33 mouse cellular contexts compared by ENCODE assay signal in the genomic region with DNA sequence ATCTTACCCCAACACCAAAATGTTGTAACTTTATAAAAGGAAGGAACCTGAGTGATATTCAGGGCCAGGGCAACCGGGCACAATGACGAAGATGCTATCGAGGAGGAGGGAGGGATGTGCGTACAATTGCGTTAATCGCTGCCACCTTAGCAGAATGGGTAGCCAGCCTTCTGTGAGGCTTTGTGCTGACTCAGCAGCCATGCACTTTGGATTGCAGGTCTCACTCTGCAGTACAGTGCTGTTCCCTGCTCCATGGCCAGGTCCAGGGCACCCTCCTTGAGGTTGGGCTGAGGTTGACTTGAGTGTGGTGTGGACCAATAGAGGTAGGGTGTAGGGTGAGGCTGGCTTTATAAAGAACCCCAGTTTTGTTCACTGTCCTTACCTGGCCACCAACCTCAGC. TPM values are rescaled to one million over a fixed set of nuclear protein-coding genes. Genes with fewer than 3 reads are reported as not detected.
DNase-seq lines count a peak whose midpoint lies in the region; ATAC-seq and TF ChIP-seq lines count a peak whose summit lies in the region.
"Had no signal": no experiment of that assay in that cellular context is flagged by ENCODE, and none has a peak within 500 bp of the region (broad histone marks: within the 10 kb centered on the region; RNA-seq: fewer than 3 reads in every experiment).

No protein-coding gene starts in this region.

- no peak for TF ChIP-seq RAD21 in CH12.LX (IDR thresholded peaks at IDR 0.05; ENCODE audit: low read depth, low read length)

- no peaks in the 10 kb centered on the region for H3K36me3 ChIP-seq in CH12.LX (replicated peaks in 1 of 2; ENCODE audit: control insufficient read depth in 1 of 2, insufficient read depth in 1 of 2, low read length in 1 of 2)
- H3K36me3 ChIP-seq in heart, embryonic 15.5 days: 0 out of 2 replicates have a peak, but pooled peaks cover 4% of the 10 kb centered on the region
- H3K36me3 ChIP-seq in myocyte (ENCODE audit: control insufficient read depth, insufficient read depth): no peaks in the 10 kb centered on the region
- no peaks in the 10 kb centered on the region for H3K36me3 ChIP-seq in kidney, embryonic 15.5 days
- no peaks in the 10 kb centered on the region for H3K36me3 ChIP-seq in hindbrain, embryonic 12.5 days
- H3K36me3 ChIP-seq: embryonic facial prominence, embryonic 13.5 days; forebrain, embryonic 10.5 days; limb, embryonic 13.5 days; lung, embryonic 15.5 days; midbrain, embryonic 12.5 days; stomach, embryonic 15.5 days had no signal

- no peak for ATAC-seq in heart, embryonic 15.5 days (replicated peaks; ENCODE audit: insufficient number of reproducible peaks, insufficient read depth, low FRiP score, low read depth)
- ATAC-seq in kidney, embryonic 15.5 days (replicated peaks; ENCODE audit: low FRiP score): no peak
- ATAC-seq in hindbrain, embryonic 12.5 days (ENCODE audit: low FRiP score): no peak
- ATAC-seq: forebrain, embryonic 16.5 days; hindbrain, embryonic 16.5 days had no signal

- dilution Hi-C loops in CH12.LX (cut with MboI; ENCODE audit: extremely low pct_ligation_motif_present, extremely low pct_unique_long_range_greater_than_20kb, low sequenced_read_pairs): no loop called here

- intact Hi-C loops in gastrocnemius, adult 2 months (cut with DNase I): no loop called here
- intact Hi-C loops in gastrocnemius, postnatal 14 days (cut with DNase I; ENCODE audit: low total_unique reads): no loop called here

- H3K79me2 ChIP-seq in CH12.LX (replicated peaks; ENCODE audit: control insufficient read depth, extremely low read depth, insufficient read depth, poor library complexity, severe bottlenecking): no peaks in the 10 kb centered on the region
- H3K79me2 ChIP-seq in myocyte (ENCODE audit: control insufficient read depth, insufficient read depth): peaks cover 3% of the 10 kb centered on the region

- peak overlapping the region; percentile 43 for H3K4me3 ChIP-seq in gastrocnemius, adult 2 months
- H3K4me3 ChIP-seq in CH12.LX (replicated peaks in 1 of 3; ENCODE audit: low read depth in 2 of 3, low read length in 2 of 3, poor library complexity in 1 of 3) (no peak overlapping the region), myocyte (peak overlapping the region; percentile 59)
- peak overlapping the region; percentile 37 for H3K4me3 ChIP-seq in heart, embryonic 15.5 days
- H3K4me3 ChIP-seq in kidney, embryonic 15.5 days (replicated peaks): no peak overlapping the region
- no peak overlapping the region for H3K4me3 ChIP-seq in hindbrain, embryonic 12.5 days
- H3K4me3 ChIP-seq: embryonic facial prominence, embryonic 13.5 days; forebrain, embryonic 10.5 days; layer of hippocampus, adult 2 months; limb, embryonic 13.5 days; lung, embryonic 15.5 days; midbrain, embryonic 12.5 days; stomach, embryonic 15.5 days had no signal

- WGBS in heart, embryonic 15.5 days: 70% methylated on average over 6 of the region's 6 CpGs
- 91% methylated on average over 6 of the region's 6 CpGs for WGBS in kidney, embryonic 15.5 days
- 85% methylated on average over 6 of the region's 6 CpGs for WGBS in hindbrain, embryonic 12.5 days

- in situ Hi-C loops in CH12.LX (cut with MboI; ENCODE audit: low pct_ligation_motif_present, low pct_unique_long_range_greater_than_20kb, low sequenced_read_pairs): no loop called here

- H3K27me3 ChIP-seq in CH12.LX (replicated peaks) (peaks cover 90% of the 10 kb centered on the region), myocyte (ENCODE audit: control insufficient read depth, insufficient read depth, insufficient read length) (no peaks in the 10 kb centered on the region)
- H3K27me3 ChIP-seq in heart, embryonic 15.5 days: peaks cover 3% of the 10 kb centered on the region; the same call in 1 of the 2 replicates
- H3K27me3 ChIP-seq in kidney, embryonic 15.5 days: peaks cover 41% of the 10 kb centered on the region
- H3K27me3 ChIP-seq in hindbrain, embryonic 12.5 days: peaks cover 32% of the 10 kb centered on the region

- no peak for TF ChIP-seq POLR2A in CH12.LX (IDR thresholded peaks at IDR 0.05; ENCODE audit: low read depth, low read length)
- peak; percentile 78 for TF ChIP-seq POLR2A in myocyte (IDR thresholded peaks at IDR 0.05; ENCODE audit: insufficient read length, low read depth)

- H3K4me1 ChIP-seq in CH12.LX (ENCODE audit: control insufficient read depth in 1 of 2, insufficient read depth in 2 of 2): no peaks in the 10 kb centered on the region
- peaks cover 56% of the 10 kb centered on the region for H3K4me1 ChIP-seq in heart, embryonic 15.5 days (replicated peaks)
- no peaks in the 10 kb centered on the region for H3K4me1 ChIP-seq in kidney, embryonic 15.5 days
- H3K4me1 ChIP-seq in hindbrain, embryonic 12.5 days: 0 out of 2 replicates have a peak, but pooled peaks cover 3% of the 10 kb centered on the region
- H3K4me1 ChIP-seq: embryonic facial prominence, embryonic 13.5 days; limb, embryonic 13.5 days; lung, embryonic 15.5 days; midbrain, embryonic 12.5 days; stomach, embryonic 15.5 days had no signal

- no peaks in the 10 kb centered on the region for H3K9me3 ChIP-seq in CH12.LX (replicated peaks; ENCODE audit: low read length)
- H3K9me3 ChIP-seq in heart, embryonic 15.5 days (replicated peaks): no peaks in the 10 kb centered on the region
- H3K9me3 ChIP-seq in kidney, embryonic 15.5 days (replicated peaks): no peaks in the 10 kb centered on the region
- no peaks in the 10 kb centered on the region for H3K9me3 ChIP-seq in hindbrain, embryonic 12.5 days (replicated peaks)
- H3K9me3 ChIP-seq: embryonic facial prominence, embryonic 13.5 days; forebrain, embryonic 10.5 days; limb, embryonic 13.5 days; lung, embryonic 15.5 days; midbrain, embryonic 12.5 days; stomach, embryonic 15.5 days had no signal

- no peak for TF ChIP-seq CTCF in gastrocnemius, adult 2 months (IDR thresholded peaks at IDR 0.05)
- no peak for TF ChIP-seq CTCF in CH12.LX (conservative IDR thresholded peaks at IDR 0.05 in 1 of 2, IDR thresholded peaks at IDR 0.05 in 1 of 2; ENCODE audit: low read depth in 2 of 2, low read length in 2 of 2)

- H3K27ac ChIP-seq in gastrocnemius, adult 2 months: peak overlapping the region; percentile 91
- H3K27ac ChIP-seq in CH12.LX (ENCODE audit: insufficient read depth, low read depth): no peak overlapping the region
- peak overlapping the region; percentile 88 for H3K27ac ChIP-seq in heart, embryonic 15.5 days
- no peak overlapping the region for H3K27ac ChIP-seq in kidney, embryonic 15.5 days
- no peak overlapping the region for H3K27ac ChIP-seq in hindbrain, embryonic 12.5 days
- H3K27ac ChIP-seq: embryonic facial prominence, embryonic 13.5 days; forebrain, embryonic 10.5 days; layer of hippocampus, adult 2 months; limb, embryonic 13.5 days; lung, embryonic 15.5 days; midbrain, embryonic 12.5 days; stomach, embryonic 15.5 days had no signal

- no peak overlapping the region for H3K9ac ChIP-seq in CH12.LX (ENCODE audit: insufficient read depth, low read depth)
- peak overlapping the region; percentile 55 for H3K9ac ChIP-seq in heart, embryonic 15.5 days
- no peak overlapping the region for H3K9ac ChIP-seq in kidney, embryonic 15.5 days
- no peak overlapping the region for H3K9ac ChIP-seq in hindbrain, embryonic 12.5 days
- H3K9ac ChIP-seq: embryonic facial prominence, embryonic 13.5 days; limb, embryonic 13.5 days; lung, embryonic 15.5 days; midbrain, embryonic 12.5 days; stomach, embryonic 15.5 days had no signal

- DNase-seq in gastrocnemius, adult 2 months: peak; percentile 74
- DNase-seq in gastrocnemius, postnatal 14 days: no peak
- DNase-seq in CH12.LX (ENCODE audit: extremely low read depth): no peak
- DNase-seq: adrenal gland, postnatal 25 days; cerebellum, adult 11-12 months; cerebellum, adult 9-11 months; kidney, adult 18-20 months; kidney, postnatal 36 days; retina, postnatal 1 day; right cerebral cortex, postnatal 14 days; thymus, postnatal 14 days had no signal

- H3K4me2 ChIP-seq in CH12.LX (ENCODE audit: insufficient read depth, low read depth, poor library complexity, severe bottlenecking): no peak overlapping the region
- H3K4me2 ChIP-seq in heart, embryonic 15.5 days: peak overlapping the region; percentile 71
- peak overlapping the region; percentile 58 for H3K4me2 ChIP-seq in myocyte (ENCODE audit: low read depth)
- no peak overlapping the region for H3K4me2 ChIP-seq in kidney, embryonic 15.5 days
- no peak overlapping the region for H3K4me2 ChIP-seq in hindbrain, embryonic 12.5 days (replicated peaks)
- H3K4me2 ChIP-seq: embryonic facial prominence, embryonic 13.5 days; limb, embryonic 13.5 days; liver, embryonic 11.5 days; lung, embryonic 15.5 days; midbrain, embryonic 12.5 days; stomach, embryonic 15.5 days had no signal

- TF ChIP-seq EP300 in CH12.LX (IDR thresholded peaks at IDR 0.05; ENCODE audit: low read length): no peak

- no peak overlapping the region for H3ac ChIP-seq in myocyte (ENCODE audit: control insufficient read depth, insufficient read length)

TF ChIP-seq in CH12.LX, 34 proteins besides CTCF, POLR2A, EP300 and RAD21:
- TF ChIP-seq MXI1 (IDR thresholded peaks at IDR 0.05; ENCODE audit: low read depth, low read length): no peak
- peak; percentile 84 for TF ChIP-seq MAFK (IDR thresholded peaks at IDR 0.05; ENCODE audit: insufficient replicate concordance, low read length)

TF ChIP-seq in myocyte, 11 proteins besides CTCF, POLR2A, EP300 and RAD21:
- TF ChIP-seq CEBPB (IDR thresholded peaks at IDR 0.05; ENCODE audit: insufficient read depth, poor library complexity, severe bottlenecking) (no peak), POLR2AphosphoS2 (IDR thresholded peaks at IDR 0.05; ENCODE audit: insufficient read length, low read depth) (peak; percentile 97)

RNA-seq across cellular contexts. Expression of a gene that starts 57.8 kb away (rescaled TPM):
- total RNA-seq in gastrocnemius, adult 2 months (2021): not detected
- total RNA-seq in gastrocnemius, postnatal 14 days (2021): not detected
- total RNA-seq in CH12.LX (2012; rRNA removed): not detected in 2 replicates
- not detected in 2 replicates for total RNA-seq in CH12.LX (2014; rRNA removed)
- polyA plus RNA-seq in CH12.LX (2012; ENCODE audit: insufficient read length, low read depth): not detected in 2 replicates
- 5.3 and 7.9 TPM in 2 replicates for polyA plus RNA-seq in heart, embryonic 15.5 days (2015; fragmentation: Nextera tagmentation; extraction: Ambion mirVana)
- polyA plus RNA-seq in myocyte (2012; fragmentation: generic; extraction: Trizol): not detected
- polyA plus RNA-seq in kidney, embryonic 15.5 days (2015; fragmentation: Nextera tagmentation; extraction: Ambion mirVana): 3.0 and 4.7 TPM in 2 replicates
- polyA plus RNA-seq in hindbrain, embryonic 12.5 days (2016; fragmentation: Nextera tagmentation; extraction: Ambion mirVana): 0.08 TPM in 1 of 2 replicates, not detected in the other
- total RNA-seq: adrenal gland, postnatal 25 days; gastrocnemius, adult 8-10 months; hematopoietic stem cell, adult 5-6 weeks; layer of hippocampus, adult 2 months; layer of hippocampus, postnatal 14 days; left cerebral cortex, adult 8-10 months; left cerebral cortex, postnatal 36 days; megakaryocyte progenitor cell, adult 5-6 weeks had no signal
- polyA plus RNA-seq: C2C12; embryonic facial prominence, embryonic 13.5 days; forebrain, embryonic 10.5 days; forebrain, embryonic 16.5 days; hindbrain, embryonic 16.5 days; midbrain, embryonic 12.5 days; neural tube, embryonic 14.5 days had no signal

Comparison
In these comparisons a context has a peak if more than half of its experiments do, and no peak if none do; other contexts are left out.
1. H3K27ac ChIP-seq: peak in gastrocnemius, adult 2 months (single experiment) and heart, embryonic 15.5 days (single experiment); none in CH12.LX (single experiment), kidney, embryonic 15.5 days (single experiment) and hindbrain, embryonic 12.5 days (single experiment).
2. H3K4me3 ChIP-seq: peak in gastrocnemius, adult 2 months (single experiment), heart, embryonic 15.5 days (single experiment) and myocyte (single experiment); none in CH12.LX (0 of 3), kidney, embryonic 15.5 days (single experiment) and hindbrain, embryonic 12.5 days (single experiment).
3. H3K4me2 ChIP-seq: peak in heart, embryonic 15.5 days (single experiment) and myocyte (single experiment); none in CH12.LX (single experiment), kidney, embryonic 15.5 days (single experiment) and hindbrain, embryonic 12.5 days (single experiment).